Mouse (Mus musculus): ENCODE measurements around the gene Adprh. TPM values are rescaled to one million over a fixed set of nuclear protein-coding genes. Genes with fewer than 3 reads are reported as not detected.

Adprh gene
- polyA plus RNA-seq, 1 experiment from 2014 or later, result 93.7 TPM

DNA sequence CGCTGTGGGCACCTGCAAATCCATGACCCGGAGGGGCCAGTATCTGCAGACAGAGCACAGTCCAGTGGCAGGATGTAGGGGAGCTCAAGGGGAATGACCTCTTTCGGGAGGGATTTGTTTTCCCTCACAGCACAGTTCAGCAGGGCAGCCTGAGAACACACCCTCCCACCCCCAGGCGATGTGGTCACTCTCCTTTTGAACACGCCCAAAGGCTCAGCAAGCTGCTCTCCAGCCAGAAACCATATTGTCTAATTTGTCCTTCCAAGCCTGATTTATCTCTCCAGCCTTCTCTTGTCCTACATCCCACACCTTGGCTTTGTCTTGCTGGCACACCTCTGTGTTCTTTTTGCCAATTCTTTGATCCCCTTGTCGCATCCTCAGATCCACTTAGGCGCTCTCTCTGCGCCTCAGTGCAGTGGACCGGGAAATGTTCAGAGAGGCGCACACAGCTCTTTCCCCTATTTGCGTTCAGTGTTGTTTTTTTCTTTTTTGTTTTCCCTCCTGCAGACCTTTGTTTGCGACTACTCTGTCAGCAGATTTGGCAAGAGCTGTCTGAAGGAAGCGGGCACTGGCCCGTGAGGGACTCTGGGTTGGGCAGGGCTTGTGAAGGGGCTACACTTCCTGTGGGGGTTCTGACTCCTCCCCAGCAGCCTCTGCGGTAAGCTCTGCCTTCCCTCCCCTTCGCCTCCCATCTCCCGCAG is 52.8 kb downstream of the Adprh start:
- H3K4me3 ChIP-seq, result peak overlapping the region; percentile 30
- H3K4me1 ChIP-seq, result peaks cover 22% of the 10 kb centered on the region
- H3K9ac ChIP-seq, result peak overlapping the region; percentile 32; the same call in 1 of the 2 replicates
- no peaks in the 10 kb centered on the region for H3K27me3 ChIP-seq
- no peaks in the 10 kb centered on the region for H3K36me3 ChIP-seq
- H3K9me3 ChIP-seq, result no peaks in the 10 kb centered on the region
- H3K27ac ChIP-seq, result peak overlapping the region; percentile 29; the same call in 1 of the 2 replicates
- 15% methylated on average over 17 of the region's 17 CpGs for WGBS
- H3K4me2 ChIP-seq, result peak overlapping the region; percentile 59
- peak; percentile 85 for ATAC-seq (ENCODE audit: borderline replicate concordance, extremely low read depth, low FRiP score, low TSS enrichment)

DNA sequence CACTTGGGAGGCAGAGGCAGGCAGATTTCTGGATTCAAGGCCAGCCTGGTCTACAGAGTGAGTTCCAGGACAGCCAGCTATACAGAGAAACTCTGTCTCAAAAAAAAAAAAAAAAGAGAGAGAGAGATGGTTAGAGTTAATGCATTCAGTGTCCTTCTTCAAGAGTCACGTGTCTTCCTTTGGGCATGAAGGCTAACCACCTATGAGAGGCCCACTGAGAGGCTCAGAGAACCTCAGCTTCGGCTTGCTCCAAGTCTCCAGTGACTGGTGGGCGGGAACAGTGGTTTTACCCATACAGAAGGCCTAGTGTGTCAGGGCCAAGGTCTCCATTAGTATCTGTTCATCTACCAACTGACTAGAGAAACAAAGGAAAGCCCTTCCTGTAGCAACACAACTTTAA is 53.4 kb downstream of the Adprh start:
- Histone ChIP-seq H3K4me2 (peak overlapping the region; percentile 59), H3K36me3 (no peaks in the 10 kb centered on the region), H3K9ac (no peak overlapping the region), H3K27ac (peak overlapping the region; percentile 29; the same call in 1 of the 2 replicates), H3K9me3 (no peaks in the 10 kb centered on the region), H3K27me3 (no peaks in the 10 kb centered on the region), H3K4me1 (peaks cover 22% of the 10 kb centered on the region), H3K4me3 (no peak overlapping the region)
- whole genome bisulfite sequencing, result 74% methylated on average over 3 of the region's 3 CpGs
- peak; percentile 16; the same call in 1 of the 2 replicates for ATAC-seq (ENCODE audit: borderline replicate concordance, extremely low read depth, low FRiP score, low TSS enrichment)

DNA sequence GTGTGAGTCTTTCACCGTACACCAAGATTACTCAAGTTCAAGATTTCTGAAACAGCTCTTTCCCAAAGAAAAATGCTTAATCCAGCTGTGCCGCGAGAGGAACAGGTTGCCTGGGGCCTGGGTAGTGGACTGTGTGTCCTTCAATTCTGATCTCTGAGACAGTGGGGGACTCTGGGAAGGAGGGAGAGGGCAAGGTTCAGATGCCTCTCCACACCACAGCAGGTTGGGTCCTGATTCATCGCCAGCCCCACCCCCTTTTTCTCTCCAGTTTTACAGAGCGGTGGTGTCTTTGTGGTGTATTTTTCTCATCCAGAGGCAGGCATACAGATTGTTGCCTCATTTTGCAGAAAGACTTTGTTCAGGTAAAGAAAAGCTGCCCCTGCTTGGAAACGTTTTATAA is 54.2 kb downstream of the Adprh start:
- ATAC-seq (ENCODE audit: borderline replicate concordance, extremely low read depth, low FRiP score, low TSS enrichment), result no peak
- Histone ChIP-seq H3K9ac (no peak overlapping the region), H3K4me2 (no peak overlapping the region), H3K27ac (no peak overlapping the region), H3K9me3 (no peaks in the 10 kb centered on the region), H3K4me3 (no peak overlapping the region), H3K36me3 (no peaks in the 10 kb centered on the region), H3K4me1 (peaks cover 22% of the 10 kb centered on the region), H3K27me3 (no peaks in the 10 kb centered on the region)
- WGBS, result 92% methylated on average over 6 of the region's 6 CpGs

DNA sequence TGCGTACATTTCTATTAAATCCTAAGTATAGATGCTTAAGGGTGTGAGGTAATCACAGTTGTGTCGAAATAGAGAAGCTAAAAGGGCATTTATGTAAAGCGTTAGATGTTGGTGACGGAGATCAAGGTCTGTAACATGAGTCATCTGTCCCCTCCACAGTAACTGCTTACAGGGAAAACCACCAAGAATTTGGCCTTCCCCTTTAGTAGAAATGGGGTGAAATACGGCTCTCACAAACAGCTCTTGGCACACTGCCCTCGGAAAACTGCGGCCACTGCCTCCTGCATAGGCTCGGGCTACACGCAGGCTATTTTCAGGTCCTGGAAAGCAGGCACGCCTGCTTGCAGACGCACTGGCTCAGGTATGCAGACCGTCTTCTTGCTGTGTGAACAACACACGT is 56.3 kb downstream of the Adprh start:
- Histone ChIP-seq H3K4me1 (peaks cover 22% of the 10 kb centered on the region), H3K27me3 (no peaks in the 10 kb centered on the region), H3K36me3 (no peaks in the 10 kb centered on the region), H3K9me3 (no peaks in the 10 kb centered on the region), H3K9ac (no peak overlapping the region), H3K27ac (no peak overlapping the region), H3K4me3 (no peak overlapping the region), H3K4me2 (peak overlapping the region; percentile 40)
- 24% methylated on average over 13 of the region's 13 CpGs for WGBS
- ATAC-seq (ENCODE audit: borderline replicate concordance, extremely low read depth, low FRiP score, low TSS enrichment), result peak; percentile 37; the same call in 1 of the 2 replicates

DNA sequence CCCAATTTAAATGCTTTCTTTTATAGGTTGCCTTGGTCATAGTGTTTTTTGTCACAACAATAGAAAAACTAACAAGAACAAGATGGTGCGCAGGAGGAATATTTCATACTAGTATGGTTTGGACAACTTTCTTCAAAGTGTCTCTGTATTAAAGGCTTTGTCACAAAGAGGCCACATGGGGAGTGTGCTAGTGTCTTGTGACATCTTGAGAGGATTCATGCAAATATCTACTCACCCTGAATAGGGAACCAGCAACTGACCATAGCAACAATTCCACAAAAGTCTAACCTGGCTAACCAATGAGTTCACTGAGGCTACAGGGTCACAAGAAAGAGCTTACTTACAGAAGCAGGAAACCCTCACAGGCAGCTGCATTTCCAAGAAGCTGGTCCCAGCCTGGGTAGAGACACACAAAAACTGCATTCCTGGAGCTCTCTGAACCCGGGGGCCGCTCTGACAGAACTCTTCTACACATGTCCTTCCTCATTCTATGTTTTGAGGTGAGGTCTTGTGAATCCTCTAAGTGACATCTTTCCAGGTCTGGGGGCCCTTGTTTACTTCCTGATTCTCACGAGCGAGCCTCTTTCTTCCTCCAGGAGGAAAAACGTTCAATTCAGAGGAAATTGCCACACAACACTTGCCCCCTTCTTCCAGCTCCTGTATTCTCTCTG is 57.3 kb downstream of the Adprh start:
- Histone ChIP-seq H3K4me3 (no peak overlapping the region), H3K4me2 (no peak overlapping the region), H3K27ac (no peak overlapping the region), H3K27me3 (no peaks in the 10 kb centered on the region), H3K4me1 (peaks cover 20% of the 10 kb centered on the region), H3K36me3 (no peaks in the 10 kb centered on the region), H3K9ac (no peak overlapping the region), H3K9me3 (no peaks in the 10 kb centered on the region)
- no peak for ATAC-seq (ENCODE audit: borderline replicate concordance, extremely low read depth, low FRiP score, low TSS enrichment)
- 42% methylated on average over 6 of the region's 6 CpGs for WGBS

DNA sequence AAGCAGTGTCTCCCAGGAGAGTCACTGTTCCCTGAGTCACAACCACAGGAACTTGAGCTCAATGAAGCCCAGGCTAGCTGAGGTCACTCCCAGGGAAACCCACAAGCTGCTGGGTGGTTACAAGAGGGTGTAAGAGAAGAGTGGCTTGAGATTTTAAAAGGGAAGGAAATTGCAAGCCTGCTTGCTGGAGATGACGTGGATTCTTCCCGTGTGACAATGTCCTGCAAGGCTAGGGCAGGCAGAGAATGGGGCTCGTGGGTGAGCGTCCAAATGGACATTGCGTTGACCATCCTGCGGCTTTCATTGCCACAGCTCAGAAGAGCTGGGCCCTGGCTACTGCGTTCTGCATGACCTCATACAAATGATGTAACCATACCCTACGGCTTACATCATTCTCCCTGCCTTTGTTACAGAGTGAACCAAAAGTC is 58.3 kb downstream of the Adprh start:
- no peak overlapping the region for H3K27ac ChIP-seq
- WGBS, result 90% methylated on average over 8 of the region's 8 CpGs

More for the DNA sequence above, 58.3 kb downstream of the Adprh start:
- Histone ChIP-seq H3K9me3 (no peaks in the 10 kb centered on the region), H3K4me3 (no peak overlapping the region), H3K4me1 (peaks cover 10% of the 10 kb centered on the region), H3K4me2 (no peak overlapping the region), H3K36me3 (no peaks in the 10 kb centered on the region), H3K27me3 (no peaks in the 10 kb centered on the region), H3K9ac (no peak overlapping the region)
- no peak for ATAC-seq (ENCODE audit: borderline replicate concordance, extremely low read depth, low FRiP score, low TSS enrichment)

Other genes with a start within 250 kb of the Adprh start
- gene Nr1i2, start 157.9 kb downstream of the Adprh start, polyA plus RNA-seq (2015; fragmentation: Nextera tagmentation; extraction: Ambion mirVana), result 0.05 TPM in 1 of 2 replicates, not detected in the other
- 0.65 and 0.69 TPM in 2 replicates for gene Maats1, start 110.6 kb downstream of the Adprh start, polyA plus RNA-seq (2015; fragmentation: Nextera tagmentation; extraction: Ambion mirVana)
- 120 and 130 TPM in 2 replicates for gene Cox17, start 105.7 kb downstream of the Adprh start, polyA plus RNA-seq (2015; fragmentation: Nextera tagmentation; extraction: Ambion mirVana)
- gene Gm21987, start 105.7 kb downstream of the Adprh start, polyA plus RNA-seq (2015; fragmentation: Nextera tagmentation; extraction: Ambion mirVana), result not detected in 2 replicates
- gene Popdc2, start 90.5 kb downstream of the Adprh start, polyA plus RNA-seq (2015; fragmentation: Nextera tagmentation; extraction: Ambion mirVana), result 10.3 and 10.8 TPM in 2 replicates
- 0.66 and 0.74 TPM in 2 replicates for gene Pla1a, start 19.6 kb downstream of the Adprh start, polyA plus RNA-seq (2015; fragmentation: Nextera tagmentation; extraction: Ambion mirVana)
- 0.29 and 0.39 TPM in 2 replicates for gene Cd80, start 2.9 kb upstream of the Adprh start, polyA plus RNA-seq (2015; fragmentation: Nextera tagmentation; extraction: Ambion mirVana)
- 23.4 and 23.5 TPM in 2 replicates for gene Timmdc1, start 70.0 kb upstream of the Adprh start, polyA plus RNA-seq (2015; fragmentation: Nextera tagmentation; extraction: Ambion mirVana)
- 53.6 and 56.5 TPM in 2 replicates for gene Poglut1, start 97.6 kb upstream of the Adprh start, polyA plus RNA-seq (2015; fragmentation: Nextera tagmentation; extraction: Ambion mirVana)
- 101 and 119 TPM in 2 replicates for gene Tmem39a, start 106.0 kb upstream of the Adprh start, polyA plus RNA-seq (2015; fragmentation: Nextera tagmentation; extraction: Ambion mirVana)

All from lung, embryonic 15.5 days (tissue).